Mouse (Mus musculus): ENCODE measurements around the gene Phb2. TPM values are rescaled to one million over a fixed set of nuclear protein-coding genes. Genes with fewer than 3 reads are reported as not detected.
A peak's percentile ranks its signal among the peaks of the same experiment; 100 is the strongest.

Gene Phb2
- total and polyA plus RNA-seq, 2 experiments from 2014 or later = 218 to 270 TPM

GRCm38 (mm10) chr6:124759259-124759658 lies 47.1 kb downstream of the Phb2 start:
- peak; percentile 87 for TF ChIP-seq CTCF (IDR thresholded peaks at IDR 0.05; ENCODE audit: low read depth)
- H3K36me3 ChIP-seq (ENCODE audit: insufficient read depth, low read length) = no peaks in the 10 kb centered on the region; the same call in 1 of the 2 replicates
- H3K27me3 ChIP-seq (ENCODE audit: insufficient read depth, low read length) = no peaks in the 10 kb centered on the region
- no peak overlapping the region for H3K4me3 ChIP-seq (ENCODE audit: low read length)
- ATAC-seq = no peak
- no peak overlapping the region for H3K9ac ChIP-seq (replicated peaks; ENCODE audit: low read length)
- peaks cover 28% of the 10 kb centered on the region for H3K4me1 ChIP-seq (ENCODE audit: insufficient read depth, low read length)
- WGBS = 1% methylated on average over 5 of the region's 5 CpGs
- peak overlapping the region; percentile 97 for H3K27ac ChIP-seq
- no peak overlapping the region for H3K4me2 ChIP-seq (ENCODE audit: low read depth, low read length)
- no peaks in the 10 kb centered on the region for H3K9me3 ChIP-seq (ENCODE audit: low read length)
- DNase-seq (ENCODE audit: low spot score) = peak; percentile 83

- Histone ChIP-seq H3K27ac (no peak overlapping the region), H3K4me3 (ENCODE audit: low read length) (no peak overlapping the region), H3K9ac (replicated peaks; ENCODE audit: low read length) (no peak overlapping the region), H3K4me1 (ENCODE audit: insufficient read depth, low read length) (peaks cover 19% of the 10 kb centered on the region), H3K4me2 (ENCODE audit: low read depth, low read length) (no peak overlapping the region), H3K27me3 (ENCODE audit: insufficient read depth, low read length) (no peaks in the 10 kb centered on the region), H3K36me3 (ENCODE audit: insufficient read depth, low read length) (no peaks in the 10 kb centered on the region; the same call in 1 of the 2 replicates), H3K9me3 (ENCODE audit: low read length) (no peaks in the 10 kb centered on the region)
- TF ChIP-seq CTCF (IDR thresholded peaks at IDR 0.05; ENCODE audit: low read depth) = no peak
- ATAC-seq (no peak), DNase-seq (ENCODE audit: low spot score) (no peak)
- WGBS = 86% methylated on average over 7 of the region's 7 CpGs
Measured at GRCm38 (mm10) chr6:124765951-124766350, 53.8 kb downstream of the Phb2 start.

MicroRNAs encoded within 50 kb of the gene (microRNA counts, 519-probe panel; counts per million panel counts)
- microRNA mmu-miR-141 (not detected), microRNA mmu-miR-200c (not detected)

Small RNA genes lying within 50 kb of the gene (microRNA-seq; reads per million reads assigned to microRNA genes)
- 4.3 to 5.1 reads per million in 2 experiments for gene Mir141
- 23.1 to 26.5 reads per million in 2 experiments for gene Mir200c

Other genes starting within 250 kb of the Phb2 start
- 338 and 342 TPM in 2 replicates for gene Clstn3, start 247.5 kb upstream of the Phb2 start, total RNA-seq (2014; rRNA removed)
- 171 and 184 TPM in 2 replicates for gene Clstn3, start 247.5 kb upstream of the Phb2 start, polyA plus RNA-seq (2015; fragmentation: Nextera tagmentation; extraction: Ambion mirVana)
- gene C1rl, start 219.2 kb upstream of the Phb2 start, total RNA-seq (2014; rRNA removed) = 0.31 and 0.68 TPM in 2 replicates
- gene C1rl, start 219.2 kb upstream of the Phb2 start, polyA plus RNA-seq (2015; fragmentation: Nextera tagmentation; extraction: Ambion mirVana) = 0.39 and 0.41 TPM in 2 replicates
- 0.42 and 1.0 TPM in 2 replicates for gene C1ra, start 199.9 kb upstream of the Phb2 start, total RNA-seq (2014; rRNA removed)
- gene C1ra, start 199.9 kb upstream of the Phb2 start, polyA plus RNA-seq (2015; fragmentation: Nextera tagmentation; extraction: Ambion mirVana) = 0.73 and 0.83 TPM in 2 replicates
- 0.89 and 4.7 TPM in 2 replicates for gene C1s1, start 170.0 kb upstream of the Phb2 start, total RNA-seq (2014; rRNA removed)
- gene C1s1, start 170.0 kb upstream of the Phb2 start, polyA plus RNA-seq (2015; fragmentation: Nextera tagmentation; extraction: Ambion mirVana) = 0.49 and 1.2 TPM in 2 replicates
- gene C1rb, start 142.0 kb upstream of the Phb2 start, total RNA-seq (2014; rRNA removed) = not detected in 2 replicates
- gene C1rb, start 142.0 kb upstream of the Phb2 start, polyA plus RNA-seq (2015; fragmentation: Nextera tagmentation; extraction: Ambion mirVana) = 0.09 TPM in 1 of 2 replicates, not detected in the other
- gene C1s2, start 76.3 kb upstream of the Phb2 start, total RNA-seq (2014; rRNA removed) = not detected in 2 replicates
- gene C1s2, start 76.3 kb upstream of the Phb2 start, polyA plus RNA-seq (2015; fragmentation: Nextera tagmentation; extraction: Ambion mirVana) = 0.13 and 0.18 TPM in 2 replicates
- gene Lpcat3, start 49.3 kb upstream of the Phb2 start, total RNA-seq (2014; rRNA removed) = 32.0 and 48.5 TPM in 2 replicates
- 49.5 and 53.3 TPM in 2 replicates for gene Lpcat3, start 49.3 kb upstream of the Phb2 start, polyA plus RNA-seq (2015; fragmentation: Nextera tagmentation; extraction: Ambion mirVana)
- 75.8 and 102 TPM in 2 replicates for gene Emg1, start 158 bp upstream of the Phb2 start, total RNA-seq (2014; rRNA removed)
- 100 and 102 TPM in 2 replicates for gene Emg1, start 158 bp upstream of the Phb2 start, polyA plus RNA-seq (2015; fragmentation: Nextera tagmentation; extraction: Ambion mirVana)
- gene Ptpn6, start 26.4 kb downstream of the Phb2 start, total RNA-seq (2014; rRNA removed) = 3.8 and 3.9 TPM in 2 replicates
- 4.3 and 4.8 TPM in 2 replicates for gene Ptpn6, start 26.4 kb downstream of the Phb2 start, polyA plus RNA-seq (2015; fragmentation: Nextera tagmentation; extraction: Ambion mirVana)
- 212 and 236 TPM in 2 replicates for gene Grcc10, start 29.0 kb downstream of the Phb2 start, total RNA-seq (2014; rRNA removed)
- gene Grcc10, start 29.0 kb downstream of the Phb2 start, polyA plus RNA-seq (2015; fragmentation: Nextera tagmentation; extraction: Ambion mirVana) = 643 and 649 TPM in 2 replicates
- gene Gm45234, start 43.7 kb downstream of the Phb2 start, total RNA-seq (2014; rRNA removed) = 0.26 TPM in 1 of 2 replicates, not detected in the other
- not detected in 2 replicates for gene Gm45234, start 43.7 kb downstream of the Phb2 start, polyA plus RNA-seq (2015; fragmentation: Nextera tagmentation; extraction: Ambion mirVana)
- gene Atn1, start 44.2 kb downstream of the Phb2 start, total RNA-seq (2014; rRNA removed) = 19.1 and 23.7 TPM in 2 replicates
- 19.9 and 21.3 TPM in 2 replicates for gene Atn1, start 44.2 kb downstream of the Phb2 start, polyA plus RNA-seq (2015; fragmentation: Nextera tagmentation; extraction: Ambion mirVana)
- 281 and 357 TPM in 2 replicates for gene Eno2, start 57.3 kb downstream of the Phb2 start, total RNA-seq (2014; rRNA removed)
- 213 and 216 TPM in 2 replicates for gene Eno2, start 57.3 kb downstream of the Phb2 start, polyA plus RNA-seq (2015; fragmentation: Nextera tagmentation; extraction: Ambion mirVana)
- 6.7 and 9.2 TPM in 2 replicates for gene Lrrc23, start 67.4 kb downstream of the Phb2 start, total RNA-seq (2014; rRNA removed)
- gene Lrrc23, start 67.4 kb downstream of the Phb2 start, polyA plus RNA-seq (2015; fragmentation: Nextera tagmentation; extraction: Ambion mirVana) = 5.4 and 8.7 TPM in 2 replicates
- 7.3 and 8.7 TPM in 2 replicates for gene Spsb2, start 96.3 kb downstream of the Phb2 start, total RNA-seq (2014; rRNA removed)
- gene Spsb2, start 96.3 kb downstream of the Phb2 start, polyA plus RNA-seq (2015; fragmentation: Nextera tagmentation; extraction: Ambion mirVana) = 9.6 and 9.8 TPM in 2 replicates
- gene Tpi1, start 102.0 kb downstream of the Phb2 start, total RNA-seq (2014; rRNA removed) = 506 and 525 TPM in 2 replicates
- gene Tpi1, start 102.0 kb downstream of the Phb2 start, polyA plus RNA-seq (2015; fragmentation: Nextera tagmentation; extraction: Ambion mirVana) = 515 and 534 TPM in 2 replicates
- 222 and 233 TPM in 2 replicates for gene Usp5, start 117.1 kb downstream of the Phb2 start, total RNA-seq (2014; rRNA removed)
- gene Usp5, start 117.1 kb downstream of the Phb2 start, polyA plus RNA-seq (2015; fragmentation: Nextera tagmentation; extraction: Ambion mirVana) = 182 and 189 TPM in 2 replicates
- gene Cdca3, start 117.2 kb downstream of the Phb2 start, total RNA-seq (2014; rRNA removed) = 34.7 and 39.9 TPM in 2 replicates
- 40.9 and 47.3 TPM in 2 replicates for gene Cdca3, start 117.2 kb downstream of the Phb2 start, polyA plus RNA-seq (2015; fragmentation: Nextera tagmentation; extraction: Ambion mirVana)
- gene Gnb3, start 127.9 kb downstream of the Phb2 start, total RNA-seq (2014; rRNA removed) = 0.68 and 0.72 TPM in 2 replicates
- 1.6 and 2.2 TPM in 2 replicates for gene Gnb3, start 127.9 kb downstream of the Phb2 start, polyA plus RNA-seq (2015; fragmentation: Nextera tagmentation; extraction: Ambion mirVana)
- gene P3h3, start 145.4 kb downstream of the Phb2 start, total RNA-seq (2014; rRNA removed) = 71.3 and 79.5 TPM in 2 replicates
- gene P3h3, start 145.4 kb downstream of the Phb2 start, polyA plus RNA-seq (2015; fragmentation: Nextera tagmentation; extraction: Ambion mirVana) = 11.3 and 12.0 TPM in 2 replicates
- 193 and 194 TPM in 2 replicates for gene Gpr162, start 151.6 kb downstream of the Phb2 start, total RNA-seq (2014; rRNA removed)
- 30.1 and 31.9 TPM in 2 replicates for gene Gpr162, start 151.6 kb downstream of the Phb2 start, polyA plus RNA-seq (2015; fragmentation: Nextera tagmentation; extraction: Ambion mirVana)
- gene Cd4, start 175.9 kb downstream of the Phb2 start, total RNA-seq (2014; rRNA removed) = 0.05 TPM in 1 of 2 replicates, not detected in the other
- 0.13 and 0.18 TPM in 2 replicates for gene Cd4, start 175.9 kb downstream of the Phb2 start, polyA plus RNA-seq (2015; fragmentation: Nextera tagmentation; extraction: Ambion mirVana)
- 1.8 and 2.2 TPM in 2 replicates for gene Lag3, start 199.4 kb downstream of the Phb2 start, total RNA-seq (2014; rRNA removed)
- 3.3 and 3.6 TPM in 2 replicates for gene Lag3, start 199.4 kb downstream of the Phb2 start, polyA plus RNA-seq (2015; fragmentation: Nextera tagmentation; extraction: Ambion mirVana)
- gene Ptms, start 207.8 kb downstream of the Phb2 start, total RNA-seq (2014; rRNA removed) = 913 and 1,024 TPM in 2 replicates
- 767 and 773 TPM in 2 replicates for gene Ptms, start 207.8 kb downstream of the Phb2 start, polyA plus RNA-seq (2015; fragmentation: Nextera tagmentation; extraction: Ambion mirVana)
- 639 and 964 TPM in 2 replicates for gene Mlf2, start 219.1 kb downstream of the Phb2 start, total RNA-seq (2014; rRNA removed)
- gene Mlf2, start 219.1 kb downstream of the Phb2 start, polyA plus RNA-seq (2015; fragmentation: Nextera tagmentation; extraction: Ambion mirVana) = 618 and 628 TPM in 2 replicates

Measured in hindbrain, postnatal 0 days (tissue).